Mouse (Mus musculus): ENCODE data around the gene Wwox. TPM values are rescaled to one million over a fixed set of nuclear protein-coding genes. Genes with fewer than 3 reads are reported as not detected.

The Wwox gene
- total and polyA plus RNA-seq, 3 experiments: 7.6 to 61.8 (median 12.2) TPM

DNA sequence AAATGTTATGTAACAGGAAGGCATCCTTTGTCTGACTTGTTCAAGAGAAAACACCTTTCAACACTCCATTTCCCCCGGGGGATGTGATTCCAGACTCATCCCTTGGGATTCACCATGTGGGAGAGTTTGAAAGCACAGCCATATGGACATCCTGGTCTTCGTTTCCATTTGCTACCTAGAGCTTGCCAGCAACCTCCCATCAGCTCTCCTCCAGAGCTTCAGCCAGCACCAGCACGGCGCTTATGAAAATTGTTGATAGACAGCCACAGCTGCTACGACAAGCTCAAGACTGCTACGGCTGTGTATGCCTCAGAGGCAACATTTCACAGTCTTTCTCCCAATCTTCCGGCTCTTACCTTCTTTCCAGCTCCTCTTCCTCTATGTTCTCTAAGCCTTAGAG is 484.2 kb downstream of the Wwox start:
- Histone ChIP-seq H3K36me3 (ENCODE audit: control insufficient read depth in 1 of 2, insufficient read depth in 2 of 2, low read length in 2 of 2) (no peaks in the 10 kb centered on the region), H3K9me3 (replicated peaks; ENCODE audit: insufficient read depth, low read length) (no peaks in the 10 kb centered on the region), H3K9ac (ENCODE audit: control insufficient read depth, low read depth, low read length, poor library complexity, severe bottlenecking) (no peak overlapping the region), H3K27ac (ENCODE audit: control insufficient read depth, low read depth, low read length) (no peak overlapping the region), H3K27me3 (ENCODE audit: control insufficient read depth in 1 of 2, insufficient read depth in 2 of 2, low read length in 2 of 2) (no peaks in the 10 kb centered on the region), H3K4me1 (ENCODE audit: control insufficient read depth in 1 of 2, insufficient read depth in 2 of 2, low read length in 2 of 2) (no peaks in the 10 kb centered on the region), H3K4me3 (ENCODE audit: control insufficient read depth in 1 of 2, insufficient read depth in 1 of 2, low read depth in 2 of 2, low read length in 2 of 2) (no peak overlapping the region), H3K79me2 (ENCODE audit: control insufficient read depth, insufficient read depth, low read length, poor library complexity) (no peaks in the 10 kb centered on the region)
- no peak for DNase-seq (ENCODE audit: low read depth, low spot score)
- TF ChIP-seq HCFC1 (IDR thresholded peaks at IDR 0.05; ENCODE audit: low read depth, low read length): no peak
- TF ChIP-seq RCOR1 (IDR thresholded peaks at IDR 0.05; ENCODE audit: low read depth, low read length): no peak
- TF ChIP-seq MEF2A (IDR thresholded peaks at IDR 0.05; ENCODE audit: extremely low read depth, insufficient replicate concordance, low read depth, low read length, poor library complexity, severe bottlenecking): no peak
- no peak for TF ChIP-seq USF1 (IDR thresholded peaks at IDR 0.05; ENCODE audit: low read depth, low read length)
- TF ChIP-seq ZNF384 (IDR thresholded peaks at IDR 0.05; ENCODE audit: low read depth, low read length): no peak
- no peak for TF ChIP-seq MYB (IDR thresholded peaks at IDR 0.05; ENCODE audit: low read depth, low read length)

DNA sequence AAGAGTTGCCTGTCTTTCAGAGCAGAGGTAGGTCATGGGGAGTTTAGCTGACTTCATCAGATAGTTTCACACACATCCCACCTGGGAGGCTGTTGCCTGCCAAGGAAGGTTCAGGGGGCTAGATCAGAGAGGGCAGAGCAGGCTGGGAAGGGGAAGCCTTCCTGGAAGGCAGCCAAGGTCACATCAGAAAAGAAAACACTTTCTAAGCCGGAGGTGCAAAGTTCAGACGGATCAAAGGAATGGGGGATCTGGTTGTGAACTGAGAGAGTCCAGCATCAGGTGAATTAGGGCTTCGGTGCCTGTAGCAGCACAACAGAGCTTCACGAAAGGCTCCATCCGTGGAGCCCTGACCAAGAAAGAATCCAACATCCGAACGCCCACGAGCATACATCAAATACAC is 488.0 kb downstream of the Wwox start:
- no peaks in the 10 kb centered on the region for H3K9me3 ChIP-seq (replicated peaks; ENCODE audit: insufficient read depth, low read length)

DNA sequence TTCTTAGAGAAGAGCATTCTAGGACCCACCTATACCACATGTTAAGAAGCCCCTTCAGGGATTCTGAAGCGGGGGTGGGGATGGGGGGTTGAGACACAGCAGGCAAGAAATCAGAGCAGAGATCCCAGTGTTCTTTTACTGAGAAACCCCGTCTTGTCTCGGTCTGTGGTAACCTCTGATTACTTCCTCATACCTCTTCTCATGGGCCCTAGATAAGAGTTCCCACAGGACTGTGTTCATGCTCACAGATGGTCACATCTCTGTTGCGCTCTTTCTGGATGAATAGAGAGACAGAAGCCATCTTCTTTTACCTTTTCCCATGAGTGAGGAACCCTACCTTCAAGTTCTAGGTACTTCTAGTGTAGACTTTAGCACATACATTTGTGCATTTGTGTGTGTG is 488.5 kb downstream of the Wwox start:
- H3K4me3 ChIP-seq (ENCODE audit: control insufficient read depth in 1 of 2, insufficient read depth in 1 of 2, low read depth in 2 of 2, low read length in 2 of 2): no peak overlapping the region
- DNase-seq (ENCODE audit: low read depth, low spot score): no peak
- no peaks in the 10 kb centered on the region for H3K27me3 ChIP-seq (ENCODE audit: control insufficient read depth in 1 of 2, insufficient read depth in 2 of 2, low read length in 2 of 2)
- no peak overlapping the region for H3K9ac ChIP-seq (ENCODE audit: control insufficient read depth, low read depth, low read length, poor library complexity, severe bottlenecking)
- no peaks in the 10 kb centered on the region for H3K79me2 ChIP-seq (ENCODE audit: control insufficient read depth, insufficient read depth, low read length, poor library complexity)
- no peak overlapping the region for H3K27ac ChIP-seq (ENCODE audit: control insufficient read depth, low read depth, low read length)
- TF ChIP-seq JUND (IDR thresholded peaks at IDR 0.05; ENCODE audit: low read depth, low read length) (no peak), USF2 (IDR thresholded peaks at IDR 0.05; ENCODE audit: borderline replicate concordance in 1 of 2, insufficient read depth in 1 of 2, low read depth in 1 of 2, low read length in 2 of 2) (no peak), GABPA (IDR thresholded peaks at IDR 0.05; ENCODE audit: low read depth, low read length) (no peak), E2F4 (IDR thresholded peaks at IDR 0.05; ENCODE audit: borderline replicate concordance, low read depth, low read length) (no peak), POLR2A (IDR thresholded peaks at IDR 0.05; ENCODE audit: control insufficient read depth in 1 of 2, insufficient read depth in 1 of 2, low read depth in 1 of 2, low read length in 2 of 2, poor library complexity in 1 of 2) (no peak), ETS1 (IDR thresholded peaks at IDR 0.05; ENCODE audit: low read depth, low read length) (no peak), SIN3A (IDR thresholded peaks at IDR 0.05; ENCODE audit: low read length) (no peak), MYC (IDR thresholded peaks at IDR 0.05; ENCODE audit: low read depth, low read length) (no peak), MAZ (IDR thresholded peaks at IDR 0.05; ENCODE audit: low read depth, low read length) (no peak), MXI1 (IDR thresholded peaks at IDR 0.05; ENCODE audit: low read depth, low read length) (no peak), HCFC1 (IDR thresholded peaks at IDR 0.05; ENCODE audit: low read depth, low read length) (no peak), POLR2AphosphoS2 (IDR thresholded peaks at IDR 0.05; ENCODE audit: low read length) (no peak), MAX (IDR thresholded peaks at IDR 0.05; ENCODE audit: low read length) (no peak), TCF12 (IDR thresholded peaks at IDR 0.05; ENCODE audit: low read depth, low read length) (no peak), ZNF384 (IDR thresholded peaks at IDR 0.05; ENCODE audit: low read depth, low read length) (no peak), ZMIZ1 (IDR thresholded peaks at IDR 0.05; ENCODE audit: low read depth, low read length) (no peak), EP300 (IDR thresholded peaks at IDR 0.05; ENCODE audit: low read depth in 1 of 2, low read length in 2 of 2) (no peak), CHD1 (IDR thresholded peaks at IDR 0.05; ENCODE audit: low read depth, low read length) (no peak)
- no peaks in the 10 kb centered on the region for H3K9me3 ChIP-seq (replicated peaks; ENCODE audit: insufficient read depth, low read length)
- H3K36me3 ChIP-seq (ENCODE audit: control insufficient read depth in 1 of 2, insufficient read depth in 2 of 2, low read length in 2 of 2): no peaks in the 10 kb centered on the region
- H3K4me1 ChIP-seq (ENCODE audit: control insufficient read depth in 1 of 2, insufficient read depth in 2 of 2, low read length in 2 of 2): no peaks in the 10 kb centered on the region

More for the DNA sequence above, 488.0 kb downstream of the Wwox start:
- Histone ChIP-seq H3K36me3 (ENCODE audit: control insufficient read depth in 1 of 2, insufficient read depth in 2 of 2, low read length in 2 of 2) (no peaks in the 10 kb centered on the region), H3K4me1 (ENCODE audit: control insufficient read depth in 1 of 2, insufficient read depth in 2 of 2, low read length in 2 of 2) (no peaks in the 10 kb centered on the region), H3K27ac (ENCODE audit: control insufficient read depth, low read depth, low read length) (no peak overlapping the region), H3K27me3 (ENCODE audit: control insufficient read depth in 1 of 2, insufficient read depth in 2 of 2, low read length in 2 of 2) (no peaks in the 10 kb centered on the region), H3K79me2 (ENCODE audit: control insufficient read depth, insufficient read depth, low read length, poor library complexity) (no peaks in the 10 kb centered on the region), H3K9ac (ENCODE audit: control insufficient read depth, low read depth, low read length, poor library complexity, severe bottlenecking) (no peak overlapping the region), H3K4me3 (ENCODE audit: control insufficient read depth in 1 of 2, insufficient read depth in 1 of 2, low read depth in 2 of 2, low read length in 2 of 2) (no peak overlapping the region)
- DNase-seq (ENCODE audit: low read depth, low spot score): no peak
- TF ChIP-seq MAFK (IDR thresholded peaks at IDR 0.05; ENCODE audit: borderline replicate concordance, low read depth, low read length): no peak
